Mouse (Mus musculus): ENCODE data around the gene Tmem132d. TPM values are rescaled to one million over a fixed set of nuclear protein-coding genes. Genes with fewer than 3 reads are reported as not detected.

The Tmem132d gene
- polyA plus RNA-seq, 1 experiment from 2014 or later: 0.02 TPM

GRCm38 (mm10) chr5:127919171-127919570 lies 513.7 kb downstream of the Tmem132d start:
- H3K36me3 ChIP-seq: no peaks in the 10 kb centered on the region
- DNase-seq (no peak), ATAC-seq (ENCODE audit: low read depth) (no peak)
- H3K4me1 ChIP-seq (replicated peaks): no peaks in the 10 kb centered on the region
- H3K4me3 ChIP-seq (replicated peaks): no peak overlapping the region
- no peaks in the 10 kb centered on the region for H3K27me3 ChIP-seq
- no peak overlapping the region for H3K4me2 ChIP-seq
- H3K27ac ChIP-seq: no peak overlapping the region
- WGBS (ENCODE audit: insufficient replicate concordance): 58% methylated on average over 1 of the region's 1 CpGs
- H3K9ac ChIP-seq: no peak overlapping the region
- peaks cover 29% of the 10 kb centered on the region for H3K9me3 ChIP-seq (replicated peaks)

GRCm38 (mm10) chr5:127918376-127918775 lies 514.5 kb downstream of the Tmem132d start:
- Histone ChIP-seq H3K27me3 (no peaks in the 10 kb centered on the region), H3K4me3 (replicated peaks) (no peak overlapping the region), H3K36me3 (no peaks in the 10 kb centered on the region), H3K4me2 (no peak overlapping the region), H3K27ac (no peak overlapping the region), H3K9me3 (replicated peaks) (peaks cover 29% of the 10 kb centered on the region), H3K9ac (no peak overlapping the region), H3K4me1 (replicated peaks) (no peaks in the 10 kb centered on the region)
- DNase-seq (no peak), ATAC-seq (ENCODE audit: low read depth) (no peak)
- 84% methylated on average over 3 of the region's 3 CpGs for WGBS (ENCODE audit: insufficient replicate concordance)

DNA sequence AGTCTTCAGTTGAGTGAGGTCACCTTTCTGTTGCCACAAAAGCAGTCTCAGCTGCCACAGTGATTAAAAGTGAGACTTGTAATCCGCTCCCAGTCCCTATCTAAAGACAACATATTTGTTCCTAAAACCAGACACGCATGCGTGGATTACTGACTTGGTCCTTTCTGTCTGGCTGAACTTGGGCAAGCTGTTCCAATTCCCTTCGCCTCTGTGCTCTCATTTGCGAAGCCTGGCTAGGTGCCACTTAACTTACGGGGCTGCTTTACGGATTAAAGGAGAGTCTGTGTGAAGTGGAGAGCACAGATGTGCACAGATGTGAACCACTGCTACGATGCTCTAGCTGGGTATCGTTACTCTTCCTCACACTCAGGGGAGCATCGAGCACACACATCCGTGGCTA lies 518.7 kb downstream of the Tmem132d start:
- H3K4me3 ChIP-seq (replicated peaks): no peak overlapping the region
- no peak overlapping the region for H3K9ac ChIP-seq
- DNase-seq (no peak), ATAC-seq (ENCODE audit: low read depth) (no peak)
- H3K4me2 ChIP-seq: no peak overlapping the region
- H3K4me1 ChIP-seq (replicated peaks): no peaks in the 10 kb centered on the region
- H3K36me3 ChIP-seq: no peaks in the 10 kb centered on the region
- H3K27me3 ChIP-seq: no peaks in the 10 kb centered on the region
- 71% methylated on average over 11 of the region's 11 CpGs for WGBS (ENCODE audit: insufficient replicate concordance)
- H3K27ac ChIP-seq: no peak overlapping the region
- peaks cover 19% of the 10 kb centered on the region; the same call in 1 of the 2 replicates for H3K9me3 ChIP-seq (replicated peaks)

DNA sequence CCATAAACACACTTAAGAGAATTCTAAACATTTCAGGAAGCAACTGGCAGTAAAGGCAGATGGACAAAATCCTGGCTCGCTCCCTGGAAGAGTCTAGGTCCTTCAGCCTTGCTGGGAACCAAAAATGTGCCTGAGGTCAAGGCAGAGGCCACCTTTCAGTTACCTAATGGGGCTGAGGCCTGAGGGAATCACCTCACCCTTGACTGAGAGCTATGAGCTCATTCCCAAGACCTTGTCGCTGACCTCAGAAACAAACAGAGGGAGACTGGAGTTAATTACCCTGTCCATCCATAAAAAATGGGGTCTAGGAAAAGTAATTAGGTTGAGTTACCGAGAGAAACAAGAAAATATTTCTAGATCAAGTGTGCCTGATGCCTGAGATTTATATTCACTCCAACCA lies 521.3 kb downstream of the Tmem132d start:
- H3K9me3 ChIP-seq (replicated peaks): peaks cover 18% of the 10 kb centered on the region; the same call in 1 of the 2 replicates
- H3K9ac ChIP-seq: no peak overlapping the region
- WGBS (ENCODE audit: insufficient replicate concordance): 47% methylated on average over 3 of the region's 3 CpGs
- no peak for ATAC-seq (ENCODE audit: low read depth)
- H3K36me3 ChIP-seq: no peaks in the 10 kb centered on the region
- H3K4me2 ChIP-seq: no peak overlapping the region
- DNase-seq: no peak
- no peak overlapping the region for H3K27ac ChIP-seq
- no peak overlapping the region for H3K4me3 ChIP-seq (replicated peaks)
- no peaks in the 10 kb centered on the region for H3K4me1 ChIP-seq (replicated peaks)
- H3K27me3 ChIP-seq: no peaks in the 10 kb centered on the region

DNA sequence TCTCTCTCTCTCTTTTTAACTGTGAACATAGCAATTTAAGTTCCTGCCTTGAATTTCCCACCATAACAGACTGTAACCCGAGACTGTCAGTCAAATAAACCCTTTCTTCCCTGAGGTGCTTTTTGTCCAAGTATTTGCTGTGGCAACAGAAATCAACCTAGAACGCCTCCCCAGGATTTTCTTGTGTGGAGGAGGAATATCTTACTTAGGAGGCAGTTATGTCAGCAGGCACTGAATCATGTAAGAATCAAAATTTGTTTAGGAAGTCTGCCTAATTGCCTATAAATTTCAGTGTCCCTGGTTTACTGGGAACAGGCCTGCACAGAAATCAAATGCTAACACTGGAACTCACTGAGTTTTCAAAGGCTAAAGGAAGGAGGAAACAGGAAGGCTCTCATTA lies 522.5 kb downstream of the Tmem132d start:
- Histone ChIP-seq H3K27ac (no peak overlapping the region), H3K4me2 (no peak overlapping the region), H3K9ac (no peak overlapping the region), H3K36me3 (no peaks in the 10 kb centered on the region), H3K4me1 (replicated peaks) (no peaks in the 10 kb centered on the region), H3K27me3 (no peaks in the 10 kb centered on the region), H3K4me3 (replicated peaks) (no peak overlapping the region), H3K9me3 (replicated peaks) (peaks cover 18% of the 10 kb centered on the region; the same call in 1 of the 2 replicates)
- WGBS (ENCODE audit: insufficient replicate concordance): 37% methylated on average over 2 of the region's 2 CpGs
- no peak for ATAC-seq (ENCODE audit: low read depth)
- no peak for DNase-seq

- H3K36me3 ChIP-seq: no peaks in the 10 kb centered on the region
- H3K9ac ChIP-seq: no peak overlapping the region
- DNase-seq (no peak), ATAC-seq (ENCODE audit: low read depth) (no peak)
- WGBS (ENCODE audit: insufficient replicate concordance): 58% methylated on average over 1 of the region's 1 CpGs
- peaks cover 7% of the 10 kb centered on the region; the same call in 1 of the 2 replicates for H3K9me3 ChIP-seq (replicated peaks)
- H3K27me3 ChIP-seq: no peaks in the 10 kb centered on the region
- no peak overlapping the region for H3K4me2 ChIP-seq
- no peak overlapping the region for H3K4me3 ChIP-seq (replicated peaks)
- no peaks in the 10 kb centered on the region for H3K4me1 ChIP-seq (replicated peaks)
- no peak overlapping the region for H3K27ac ChIP-seq
These were observed 537.7 kb downstream of the Tmem132d start for GRCm38 (mm10) chr5:127895176-127895575.

GRCm38 (mm10) chr5:127885566-127886505 lies 547.0 kb downstream of the Tmem132d start:
- Histone ChIP-seq H3K4me2 (no peak overlapping the region), H3K9me3 (replicated peaks) (peaks cover 14% of the 10 kb centered on the region), H3K27ac (no peak overlapping the region), H3K4me1 (replicated peaks) (no peaks in the 10 kb centered on the region), H3K4me3 (replicated peaks) (no peak overlapping the region), H3K9ac (no peak overlapping the region), H3K36me3 (no peaks in the 10 kb centered on the region), H3K27me3 (no peaks in the 10 kb centered on the region)
- 80% methylated on average over 18 of the region's 18 CpGs for WGBS (ENCODE audit: insufficient replicate concordance)
- no peak for ATAC-seq (ENCODE audit: low read depth)
- no peak for DNase-seq

DNA sequence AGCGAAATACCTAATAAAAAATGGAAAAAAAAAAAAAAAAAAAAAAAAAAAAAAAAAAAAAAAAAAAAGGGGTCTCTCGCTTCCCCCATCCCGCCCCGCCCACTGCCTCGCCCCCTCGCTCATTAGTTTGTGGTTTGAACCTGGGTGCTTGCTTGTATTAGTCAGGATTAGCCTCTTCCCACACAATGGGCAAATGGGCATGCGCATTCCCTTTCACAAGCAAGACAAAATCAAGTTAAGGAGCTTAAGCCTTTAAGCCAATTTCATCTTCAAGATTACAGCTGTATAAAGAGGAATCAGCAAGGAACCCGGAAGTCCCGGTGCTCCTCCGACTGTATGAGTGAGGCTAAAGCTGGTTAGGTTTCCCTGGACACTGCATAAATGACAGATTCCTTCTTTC lies 549.9 kb downstream of the Tmem132d start:
- ATAC-seq (ENCODE audit: low read depth) (no peak), DNase-seq (no peak)
- H3K9me3 ChIP-seq (replicated peaks): peaks cover 10% of the 10 kb centered on the region
- H3K4me3 ChIP-seq (replicated peaks): no peak overlapping the region
- H3K27me3 ChIP-seq: no peaks in the 10 kb centered on the region
- no peaks in the 10 kb centered on the region for H3K4me1 ChIP-seq (replicated peaks)
- H3K9ac ChIP-seq: no peak overlapping the region
- H3K27ac ChIP-seq: no peak overlapping the region
- H3K36me3 ChIP-seq: no peaks in the 10 kb centered on the region
- WGBS (ENCODE audit: insufficient replicate concordance): 60% methylated on average over 8 of the region's 10 CpGs
- no peak overlapping the region for H3K4me2 ChIP-seq

DNA sequence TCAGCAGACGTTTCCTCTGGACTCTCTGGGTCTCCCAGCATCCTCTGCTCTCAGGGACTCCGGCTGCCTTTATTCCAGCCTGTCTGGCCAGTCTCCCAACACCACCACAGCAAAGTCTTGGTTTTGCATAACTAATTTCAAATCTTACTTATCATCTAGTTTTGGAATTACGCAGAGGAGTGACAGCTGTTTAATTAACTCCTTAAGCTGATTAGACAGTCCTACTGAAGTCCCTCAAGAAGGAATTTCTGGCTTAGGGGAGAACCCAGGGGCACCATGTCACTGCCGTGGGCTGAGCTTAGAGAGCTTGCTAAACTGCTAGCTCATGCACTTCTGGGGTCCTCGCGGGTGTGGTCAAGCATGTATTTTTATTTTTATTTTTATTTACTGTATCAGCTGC lies 558.4 kb downstream of the Tmem132d start:
- H3K4me1 ChIP-seq (replicated peaks): no peaks in the 10 kb centered on the region
- no peak overlapping the region for H3K4me3 ChIP-seq (replicated peaks)
- no peaks in the 10 kb centered on the region for H3K27me3 ChIP-seq
- H3K9ac ChIP-seq: no peak overlapping the region
- no peak overlapping the region for H3K27ac ChIP-seq
- 62% methylated on average over 6 of the region's 6 CpGs for WGBS (ENCODE audit: insufficient replicate concordance)
- no peak for DNase-seq
- no peak for ATAC-seq (ENCODE audit: low read depth)
- H3K36me3 ChIP-seq: no peaks in the 10 kb centered on the region
- H3K9me3 ChIP-seq (replicated peaks): peaks cover 32% of the 10 kb centered on the region; the same call in 1 of the 2 replicates
- no peak overlapping the region for H3K4me2 ChIP-seq

DNA sequence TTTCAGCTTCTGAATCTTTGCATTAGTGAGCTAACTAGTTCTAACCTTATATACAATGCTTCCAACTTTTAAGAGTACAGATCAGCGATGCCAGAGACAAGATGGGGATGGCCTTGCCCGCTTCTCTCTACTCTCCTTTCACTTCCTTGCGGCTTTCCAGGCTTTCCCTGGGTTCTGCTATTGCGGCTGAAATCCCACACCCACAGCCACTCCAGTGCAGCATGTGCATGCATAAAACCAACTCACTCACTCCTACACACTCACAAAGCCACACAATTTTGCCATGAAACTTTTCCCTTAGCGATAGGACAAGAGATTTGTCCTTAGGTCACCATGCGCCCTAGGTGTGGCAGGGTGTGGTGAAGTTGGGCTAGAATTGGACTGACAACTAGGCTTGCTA lies 567.7 kb downstream of the Tmem132d start:
- WGBS (ENCODE audit: insufficient replicate concordance): 69% methylated on average over 6 of the region's 6 CpGs
- H3K27me3 ChIP-seq: no peaks in the 10 kb centered on the region
- DNase-seq: no peak
- no peak overlapping the region for H3K9ac ChIP-seq
- H3K4me3 ChIP-seq (replicated peaks): no peak overlapping the region
- no peak overlapping the region for H3K4me2 ChIP-seq
- H3K36me3 ChIP-seq: no peaks in the 10 kb centered on the region
- H3K9me3 ChIP-seq (replicated peaks): peaks cover 20% of the 10 kb centered on the region; the same call in 1 of the 2 replicates
- H3K4me1 ChIP-seq (replicated peaks): no peaks in the 10 kb centered on the region
- no peak overlapping the region for H3K27ac ChIP-seq
- no peak for ATAC-seq (ENCODE audit: low read depth)

- H3K4me1 ChIP-seq (replicated peaks): no peaks in the 10 kb centered on the region
- H3K9me3 ChIP-seq (replicated peaks): peaks cover 18% of the 10 kb centered on the region; the same call in 1 of the 2 replicates
- H3K4me2 ChIP-seq: no peak overlapping the region
- DNase-seq (no peak), ATAC-seq (ENCODE audit: low read depth) (no peak)
- H3K36me3 ChIP-seq: no peaks in the 10 kb centered on the region
- H3K27ac ChIP-seq: no peak overlapping the region
- no peak overlapping the region for H3K9ac ChIP-seq
- no peak overlapping the region for H3K4me3 ChIP-seq (replicated peaks)
- 59% methylated on average over 2 of the region's 2 CpGs for WGBS (ENCODE audit: insufficient replicate concordance)
- H3K27me3 ChIP-seq: no peaks in the 10 kb centered on the region
These were observed 573.2 kb downstream of the Tmem132d start for GRCm38 (mm10) chr5:127859719-127860118.

DNA sequence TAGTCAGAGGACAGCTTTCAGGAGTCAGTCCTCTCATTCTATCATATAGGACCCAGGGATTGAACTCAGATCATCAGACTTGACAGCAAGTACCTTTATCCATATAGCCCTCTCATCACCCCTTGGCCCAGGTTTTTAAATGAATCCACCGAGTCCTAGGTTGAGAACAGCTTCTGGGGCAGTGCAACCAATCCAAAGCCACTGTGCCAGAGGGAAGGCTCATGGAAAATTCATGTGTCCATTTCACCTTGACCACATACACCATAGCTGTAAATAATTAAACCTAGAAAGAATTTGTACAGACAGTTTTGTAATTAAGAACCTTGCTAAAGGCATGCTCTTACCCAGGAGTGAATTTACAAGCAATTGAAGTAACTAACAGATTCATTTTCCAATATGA lies 580.6 kb downstream of the Tmem132d start:
- Histone ChIP-seq H3K27ac (no peak overlapping the region), H3K36me3 (no peaks in the 10 kb centered on the region), H3K4me3 (replicated peaks) (no peak overlapping the region), H3K27me3 (no peaks in the 10 kb centered on the region), H3K9me3 (replicated peaks) (peaks cover 10% of the 10 kb centered on the region), H3K4me2 (no peak overlapping the region), H3K4me1 (replicated peaks) (no peaks in the 10 kb centered on the region), H3K9ac (no peak overlapping the region)
- ATAC-seq (ENCODE audit: low read depth) (no peak), DNase-seq (no peak)
- WGBS (ENCODE audit: insufficient replicate concordance): 55% methylated on average over 1 of the region's 1 CpGs
